In the genomic region with DNA sequence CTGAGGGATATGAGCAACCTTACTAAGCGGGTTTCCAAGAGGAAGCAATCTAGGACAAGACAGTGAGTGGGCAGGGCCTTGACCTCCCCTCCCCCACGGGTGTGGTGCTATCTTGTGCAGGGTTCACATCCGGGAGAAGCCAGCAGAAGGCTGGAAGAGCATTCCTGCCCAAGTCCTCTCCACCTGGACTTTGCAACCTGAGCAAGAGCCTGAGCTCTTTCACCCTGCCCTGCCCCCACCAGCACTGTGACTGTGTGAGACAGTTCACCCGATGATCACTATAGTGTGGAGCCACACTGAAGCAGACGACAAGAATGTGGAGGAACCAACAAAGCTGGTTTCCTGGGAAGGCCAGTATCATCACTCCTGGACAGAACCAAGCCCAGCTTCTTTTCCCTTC, we compare ENCODE assay signal across 18 mouse cellular contexts. TPM values are rescaled to one million over a fixed set of nuclear protein-coding genes. Genes with fewer than 3 reads are reported as not detected.
DNase-seq lines count a peak whose midpoint lies in the region; ATAC-seq and TF ChIP-seq lines count a peak whose summit lies in the region.
"Had no signal": no experiment of that assay in that cellular context is flagged by ENCODE, and none has a peak within 500 bp of the region (broad histone marks: within the 10 kb centered on the region; RNA-seq: fewer than 3 reads in every experiment).

No protein-coding gene starts in this region.

- H3K4me3 ChIP-seq in E14TG2a.4 (replicated peaks; ENCODE audit: low read length), result peak overlapping the region; percentile 32; the same call in 1 of the 2 replicates
- no peak overlapping the region for H3K4me3 ChIP-seq in intestine, postnatal 0 days (ENCODE audit: low read depth, low read length)
- H3K4me3 ChIP-seq: embryonic facial prominence, embryonic 10.5 days; hindbrain, embryonic 15.5 days; midbrain, embryonic 12.5 days; myocyte had no signal

- H3K36me3 ChIP-seq in E14TG2a.4 (ENCODE audit: insufficient read depth, low read length), result no peaks in the 10 kb centered on the region
- no peaks in the 10 kb centered on the region for H3K36me3 ChIP-seq in intestine, postnatal 0 days (ENCODE audit: control insufficient read depth, insufficient read depth)
- H3K36me3 ChIP-seq: embryonic facial prominence, embryonic 10.5 days; hindbrain, embryonic 15.5 days; midbrain, embryonic 12.5 days had no signal

- no peak for TF ChIP-seq CTCF in E14TG2a.4 (conservative IDR thresholded peaks at IDR 0.05; ENCODE audit: low read length)
- no peak for TF ChIP-seq CTCF in intestine, postnatal 0 days (IDR thresholded peaks at IDR 0.05; ENCODE audit: low read depth)

- H3K9me3 ChIP-seq in E14TG2a.4 (ENCODE audit: low read length), result no peaks in the 10 kb centered on the region
- no peaks in the 10 kb centered on the region for H3K9me3 ChIP-seq in intestine, postnatal 0 days (ENCODE audit: control insufficient read depth)
- H3K9me3 ChIP-seq: embryonic facial prominence, embryonic 10.5 days; hindbrain, embryonic 15.5 days; midbrain, embryonic 12.5 days had no signal

- peaks cover 36% of the 10 kb centered on the region for H3K4me1 ChIP-seq in E14TG2a.4 (replicated peaks; ENCODE audit: low read depth, low read length)
- peaks cover 16% of the 10 kb centered on the region; the same call in 1 of the 2 replicates for H3K4me1 ChIP-seq in intestine, postnatal 0 days (replicated peaks; ENCODE audit: control insufficient read depth, insufficient read depth, low read length)

- ATAC-seq in intestine, postnatal 0 days, result peak; percentile 80
- no peak for ATAC-seq in activated CD4-positive, CD25-positive, alpha-beta regulatory T cell, adult 4 months

- H3K4me2 ChIP-seq in intestine, postnatal 0 days (replicated peaks; ENCODE audit: low read depth), result peak overlapping the region; percentile 80
- H3K4me2 ChIP-seq: heart, embryonic 11.5 days; hindbrain, embryonic 15.5 days; midbrain, embryonic 12.5 days had no signal

- H3K27me3 ChIP-seq in E14TG2a.4 (ENCODE audit: insufficient read depth, low read length), result peaks cover 39% of the 10 kb centered on the region
- H3K27me3 ChIP-seq in intestine, postnatal 0 days (replicated peaks; ENCODE audit: control insufficient read depth, insufficient read depth, low read length), result 0 out of 2 replicates have a peak, but pooled peaks cover 7% of the 10 kb centered on the region

- no peak overlapping the region for H3K9ac ChIP-seq in intestine, postnatal 0 days (ENCODE audit: low read depth, low read length)
- H3K9ac ChIP-seq: hindbrain, embryonic 15.5 days; midbrain, embryonic 12.5 days had no signal

- DNase-seq in cerebellum, adult 9-11 months, result peak; percentile 32
- no peak for DNase-seq in cerebellum, adult 11 months
- DNase-seq in large intestine, adult 2 months (ENCODE audit: low read depth, low spot score), result peak; percentile 76
- no peak for DNase-seq in spleen, postnatal 14 days (ENCODE audit: low spot score in 2 of 2)
- no peak for DNase-seq in gastrocnemius, adult 8-10 months (ENCODE audit: low spot score in 2 of 2)
- DNase-seq: adrenal gland, postnatal 10 days; gastrocnemius, postnatal 14 days; lung, adult 18-20 months; lung, postnatal 4 days had no signal

- WGBS in intestine, postnatal 0 days, result 26% methylated on average over 5 of the region's 5 CpGs
- 33% methylated on average over 5 of the region's 5 CpGs for WGBS in large intestine, adult 2 months

- peak overlapping the region; percentile 86 for H3K27ac ChIP-seq in intestine, postnatal 0 days (ENCODE audit: low read depth, low read length)
- H3K27ac ChIP-seq: embryonic facial prominence, embryonic 10.5 days; hindbrain, embryonic 15.5 days; midbrain, embryonic 12.5 days had no signal

RNA-seq across cellular contexts. Expression of gene Sowahb, which starts 4.7 kb away (rescaled TPM):
- polyA plus RNA-seq in intestine, postnatal 0 days (2015; fragmentation: Nextera tagmentation; extraction: Ambion mirVana), result 16.1 and 18.0 TPM in 2 replicates
- 15.6 and 22.2 TPM in 2 replicates for polyA plus RNA-seq in large intestine, adult 2 months (2012; rRNA removed)
- under 1 TPM; 0.16 to 0.25 (median 0.21) TPM for total RNA-seq in gastrocnemius, adult 8-10 months (2022)
- polyA plus RNA-seq in activated CD4-positive, CD25-positive, alpha-beta regulatory T cell, adult 4 months (2017; shearing (Covaris generic)), result not detected
- total RNA-seq: gastrocnemius, postnatal 14 days; heart, postnatal 25 days had no signal
- polyA plus RNA-seq: hindbrain, embryonic 15.5 days; myocyte had no signal

RNA-seq across cellular contexts. Expression of gene Sept11, which starts 53.1 kb away (rescaled TPM):
- polyA plus RNA-seq in intestine, postnatal 0 days (2015; fragmentation: Nextera tagmentation; extraction: Ambion mirVana), result 39.2 and 40.9 TPM in 2 replicates
- polyA plus RNA-seq in large intestine, adult 2 months (2012; rRNA removed), result 28.2 and 29.9 TPM in 2 replicates
- 100 to 1,000 TPM in 1 of 4 experiments, 10 to 100 TPM in 3; 91.3 to 100 (median 94.8) TPM for total RNA-seq in gastrocnemius, adult 8-10 months (2022)
- 10 to 100 TPM; 29.6 to 33.6 TPM for polyA plus RNA-seq in activated CD4-positive, CD25-positive, alpha-beta regulatory T cell, adult 4 months (2017; shearing (Covaris generic))

Comparison
In these comparisons a context has a peak if more than half of its experiments do, and no peak if none do; other contexts are left out.
1. DNase-seq: peak in cerebellum, adult 9-11 months (single experiment) and large intestine, adult 2 months (single experiment); none in cerebellum, adult 11 months (single experiment), spleen, postnatal 14 days (0 of 2) and gastrocnemius, adult 8-10 months (0 of 2).
2. RNA of gene Sowahb, which starts 4.7 kb away (polyA plus RNA-seq): 16.1 to 18.0 TPM in intestine, postnatal 0 days and 15.6 to 22.2 TPM in large intestine, adult 2 months; not detected in activated CD4-positive, CD25-positive, alpha-beta regulatory T cell, adult 4 months; every median in the first group is over 10 times any median in the second.